Mouse (Mus musculus): ENCODE measurements around the gene Ccdc162.

The Ccdc162 gene

DNA sequence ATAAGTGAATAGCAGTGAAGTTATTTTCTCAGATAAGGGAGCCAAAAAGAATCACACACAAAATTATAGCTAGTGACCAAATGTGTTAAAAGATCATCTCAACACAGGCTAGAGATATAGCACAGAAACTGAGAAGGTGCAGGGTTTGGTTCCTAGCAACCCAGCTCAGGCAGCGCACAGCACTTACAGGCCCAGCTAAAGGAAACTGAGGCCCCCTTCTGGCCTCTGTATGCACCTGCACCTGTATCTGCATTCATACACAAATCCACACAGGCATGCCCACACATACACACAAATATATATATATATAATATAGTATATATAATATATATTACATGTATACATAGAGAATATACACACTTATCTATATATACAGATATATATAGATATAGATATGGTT lies 84.4 kb downstream of the Ccdc162 start:
- DNase-seq: no peak

DNA sequence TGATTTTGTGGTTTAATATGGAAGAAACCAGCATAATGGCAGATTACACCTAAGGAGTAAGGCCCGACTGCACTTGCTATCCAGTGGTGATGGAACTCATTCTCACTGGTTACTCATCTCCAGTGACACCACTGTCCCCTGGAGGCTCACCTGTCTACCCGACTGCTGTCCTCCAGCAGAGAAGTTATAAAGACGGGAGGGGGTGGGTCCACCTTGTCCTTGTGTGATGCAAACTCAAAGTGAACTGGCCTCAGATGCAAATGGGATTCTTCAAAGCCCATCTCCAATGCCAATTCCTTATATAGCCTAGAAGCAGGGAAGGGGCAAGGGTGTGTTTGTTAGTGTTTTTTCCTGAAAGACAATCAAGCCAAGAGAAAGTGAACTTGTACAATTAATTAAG lies 89.4 kb downstream of the Ccdc162 start:
- no peak for DNase-seq

DNA sequence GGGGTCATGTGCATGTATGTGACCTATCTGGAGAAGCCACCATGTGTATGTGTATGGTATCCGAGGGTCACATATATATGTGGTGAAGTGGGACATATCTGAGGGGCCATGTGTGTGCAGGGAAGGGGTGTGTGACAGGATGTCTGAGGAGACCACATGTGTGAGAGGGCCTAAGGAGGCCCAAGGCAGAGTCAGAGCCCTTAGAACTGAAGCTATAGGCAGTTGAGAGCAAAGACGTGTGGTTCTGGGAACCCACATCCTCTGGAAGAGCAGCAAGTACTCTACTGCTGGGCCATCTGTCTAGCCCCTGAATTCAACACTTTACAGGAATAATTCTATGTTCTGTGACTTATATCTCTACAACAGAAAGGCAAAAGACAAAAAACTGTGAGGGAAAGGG lies 96.4 kb downstream of the Ccdc162 start:
- DNase-seq: no peak

DNA sequence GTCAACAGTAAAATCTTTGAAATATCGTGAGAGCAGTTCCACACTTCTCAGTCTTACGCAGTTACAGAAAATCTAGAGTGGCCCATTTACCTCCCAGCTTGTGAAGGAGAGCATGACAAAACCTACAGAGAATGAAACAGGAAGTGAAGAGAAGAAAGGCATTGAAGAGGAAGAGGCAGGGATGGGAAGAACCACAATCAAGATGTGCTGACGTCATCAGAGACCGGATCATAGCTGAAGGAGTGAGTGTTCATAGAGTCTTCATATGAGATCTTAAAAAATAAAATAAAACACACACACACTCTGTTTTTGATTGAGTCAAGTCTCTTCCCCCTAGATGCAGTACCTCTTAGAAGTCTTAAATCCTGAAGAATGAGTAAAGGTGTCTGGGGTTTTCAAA lies 100.9 kb downstream of the Ccdc162 start:
- DNase-seq: no peak

DNA sequence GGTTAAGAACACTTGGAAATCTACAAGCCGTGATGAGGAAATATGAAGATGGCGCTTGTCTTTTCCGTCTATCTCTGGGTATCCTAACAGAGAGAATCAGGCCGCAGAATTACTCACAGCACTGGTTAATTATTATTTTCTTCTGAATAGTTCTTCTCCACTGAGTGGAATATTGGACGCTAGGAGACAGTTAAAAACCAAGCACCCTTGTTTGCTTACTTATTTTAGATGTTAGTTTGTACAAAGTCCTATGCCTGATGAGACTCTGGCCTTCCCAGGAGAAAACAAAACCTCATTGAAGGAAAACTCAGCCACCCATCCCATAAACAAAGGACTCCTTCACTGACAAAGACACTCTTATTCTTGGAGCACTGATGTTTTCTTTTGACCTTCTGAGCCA lies 104.5 kb downstream of the Ccdc162 start:
- no peak for DNase-seq

DNA sequence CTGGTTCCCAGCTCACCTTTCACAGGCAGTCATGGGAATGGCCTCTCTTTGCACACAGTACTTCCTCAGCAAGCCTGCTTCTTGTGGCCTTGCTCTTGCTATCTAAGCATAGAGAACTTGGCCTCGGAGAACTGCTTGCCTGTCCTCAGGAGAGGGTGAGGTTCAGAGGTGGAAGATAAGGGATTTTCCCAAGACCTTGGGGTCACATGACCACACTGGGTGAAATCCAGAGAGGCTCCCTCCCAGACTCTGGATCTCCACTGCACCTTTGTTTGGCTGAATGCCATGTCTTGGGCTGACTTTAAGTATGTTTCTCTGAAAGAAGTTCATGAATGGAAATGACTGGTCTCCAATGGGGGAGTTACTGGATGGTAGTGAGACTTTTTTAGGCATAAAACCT lies 107.0 kb downstream of the Ccdc162 start:
- DNase-seq: peak; percentile 62

DNA sequence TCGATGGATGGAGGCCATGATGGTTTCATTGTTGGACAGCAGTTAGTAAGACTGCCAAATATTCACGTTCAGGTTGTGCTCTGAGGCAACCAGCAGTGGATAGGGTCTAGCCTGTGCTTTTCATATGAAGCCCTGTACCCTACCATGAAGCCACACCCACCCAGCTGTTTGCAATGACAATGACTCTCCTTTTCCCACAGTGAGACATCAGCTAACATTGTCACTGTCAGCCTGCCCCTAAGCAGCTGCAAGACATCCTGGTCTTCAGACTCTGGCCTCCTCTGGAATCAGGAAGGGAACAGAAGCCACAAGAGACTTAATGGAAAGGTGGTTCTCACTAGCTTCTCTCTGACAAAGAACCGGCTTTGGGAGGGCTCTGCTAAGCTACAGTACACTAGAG lies 107.9 kb downstream of the Ccdc162 start:
- DNase-seq: no peak

DNA sequence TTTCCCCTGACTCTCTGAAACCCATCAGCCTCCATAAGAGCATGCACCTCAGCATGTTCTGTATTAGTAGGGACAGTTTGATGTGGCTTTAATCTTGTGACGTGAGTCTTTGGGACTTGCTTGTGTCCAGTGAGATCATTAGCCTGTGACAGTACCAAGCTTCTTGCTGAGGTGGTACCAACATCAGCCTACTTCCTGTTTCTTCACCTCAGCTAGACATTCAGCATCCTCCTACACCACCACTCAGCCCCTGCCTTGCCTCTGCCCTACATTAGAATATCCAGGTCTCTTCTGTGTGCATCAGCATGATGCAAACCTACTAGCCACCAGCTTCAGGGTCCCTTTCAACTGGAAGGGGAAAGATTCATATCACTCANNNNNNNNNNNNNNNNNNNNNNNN lies 113.8 kb downstream of the Ccdc162 start:
- DNase-seq: no peak

DNA sequence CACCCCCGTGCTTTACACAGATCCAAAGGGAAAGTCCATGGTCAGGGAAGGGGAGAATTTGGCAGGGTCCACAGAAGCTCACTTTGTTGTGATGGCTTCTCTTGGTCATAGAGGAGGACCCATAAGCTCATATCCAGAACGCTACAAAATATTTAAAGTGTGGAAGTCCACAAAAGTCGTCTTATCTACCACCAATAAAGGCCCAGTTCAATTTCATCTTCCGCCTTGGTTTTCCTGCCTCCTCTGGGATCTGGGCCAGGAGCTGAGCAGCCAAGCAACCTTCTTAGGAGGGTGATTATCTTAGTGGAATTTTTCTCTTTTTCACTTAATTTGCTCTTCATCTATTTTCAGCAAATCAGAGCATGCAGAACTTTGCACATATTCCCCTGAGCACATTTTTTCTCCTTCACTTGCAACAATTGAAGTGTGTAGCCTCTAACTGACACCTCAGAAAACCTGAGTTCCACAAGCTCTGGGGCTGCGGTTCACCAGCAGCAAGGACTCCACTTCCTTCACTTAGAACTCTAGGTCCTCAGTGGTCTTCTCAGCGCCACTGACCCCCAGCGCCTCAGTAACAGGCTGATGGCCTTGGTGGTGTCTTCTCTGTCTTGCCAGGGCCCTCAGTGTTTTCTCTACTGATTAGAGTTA lies 114.4 kb downstream of the Ccdc162 start:
- peak; percentile 61 for DNase-seq

DNA sequence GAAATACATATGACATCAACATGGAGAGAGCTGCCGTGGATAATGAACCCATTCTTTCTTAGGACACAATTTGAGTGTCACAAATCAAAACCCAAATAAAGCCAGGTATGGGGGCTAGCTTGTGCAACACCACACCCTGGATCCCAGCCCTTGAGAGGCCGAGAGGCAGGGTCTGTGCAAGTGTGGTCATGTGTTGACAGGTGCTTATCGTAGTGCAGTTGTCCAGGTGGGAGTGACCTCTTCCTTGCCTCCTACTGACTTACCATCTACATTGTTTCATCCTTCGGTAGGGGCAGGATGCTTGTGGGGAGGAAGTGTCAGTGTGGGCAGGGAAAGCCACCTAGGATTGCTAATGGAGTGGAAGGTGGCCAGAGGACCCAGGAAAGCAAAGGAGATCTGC lies 115.1 kb downstream of the Ccdc162 start:
- peak; percentile 40 for DNase-seq

DNA sequence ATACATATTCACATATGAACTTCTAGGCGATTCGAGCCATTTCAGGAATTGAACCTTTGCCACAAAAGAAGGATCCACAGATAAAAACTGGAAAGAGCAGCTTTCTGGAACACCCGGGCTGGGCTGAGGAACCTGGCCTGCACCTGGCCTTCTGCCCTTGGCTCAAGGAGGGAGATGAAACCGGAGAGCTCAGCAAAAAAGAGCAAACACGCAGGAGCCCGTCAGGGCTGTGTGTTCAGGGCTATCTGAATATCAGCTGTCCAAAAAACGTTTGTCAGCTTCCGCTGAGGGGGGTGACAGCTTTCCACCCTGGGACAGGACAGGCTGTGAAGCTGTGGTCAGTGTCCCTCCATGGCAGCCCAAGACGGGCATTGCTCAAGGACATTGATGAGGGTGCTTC lies 117.4 kb downstream of the Ccdc162 start:
- DNase-seq: peak; percentile 87

DNA sequence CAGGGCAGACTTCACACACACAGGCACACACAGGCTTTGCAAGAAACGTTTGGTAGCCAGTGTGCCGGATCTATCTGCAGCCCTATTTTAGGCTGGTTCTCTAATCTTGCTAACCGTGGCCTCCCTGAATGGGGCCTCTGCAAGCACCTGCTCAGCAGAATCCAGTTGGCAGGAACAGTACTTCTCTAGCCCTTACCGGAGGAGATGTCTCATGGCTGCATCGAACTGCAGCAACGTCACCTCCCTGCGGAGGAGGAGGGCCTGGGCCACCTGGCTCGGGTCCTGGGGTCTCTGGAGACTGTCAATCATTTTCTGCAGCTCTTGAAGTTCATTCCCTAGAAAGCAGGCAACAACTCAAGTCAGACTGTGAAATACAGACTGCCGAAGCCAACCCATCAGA lies 118.2 kb downstream of the Ccdc162 start:
- DNase-seq: peak; percentile 93

DNA sequence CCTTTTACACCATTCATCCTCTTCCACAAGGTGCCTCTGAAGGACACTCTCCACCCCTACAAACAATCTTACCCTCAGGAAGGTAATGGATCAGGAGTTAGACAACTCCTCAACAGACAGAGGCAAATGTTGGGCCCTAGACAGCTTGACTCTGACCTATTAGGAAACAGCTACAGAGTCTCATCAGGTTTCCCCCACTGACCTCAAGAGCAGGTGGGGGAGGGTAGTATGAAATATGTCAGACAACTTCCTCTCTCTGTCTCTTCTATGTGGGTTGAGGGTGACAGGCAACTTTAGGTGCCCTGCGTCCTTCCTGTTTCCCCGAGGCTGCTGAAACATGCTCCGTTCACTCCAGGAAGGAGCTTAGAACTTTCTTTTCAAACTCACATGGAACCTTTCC lies 120.9 kb downstream of the Ccdc162 start:
- no peak for DNase-seq

DNA sequence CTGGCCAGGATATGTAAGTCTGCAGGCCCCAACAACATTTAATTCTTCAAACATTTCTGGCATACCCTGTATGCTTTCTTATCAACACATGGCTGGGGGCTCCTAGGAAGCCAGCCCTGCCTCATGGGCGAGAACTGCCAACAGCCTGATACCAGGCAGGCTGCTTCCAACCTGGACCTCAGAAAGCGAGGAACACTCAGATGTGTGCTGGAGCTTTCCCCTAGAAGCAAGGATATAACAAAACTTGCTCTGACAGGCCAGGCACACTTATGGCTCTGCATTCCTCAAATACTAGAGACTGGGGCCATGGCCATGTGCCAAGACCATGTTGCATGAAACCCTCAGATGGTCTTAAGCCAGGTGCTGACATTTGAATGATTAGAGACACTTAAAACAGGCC lies 121.5 kb downstream of the Ccdc162 start:
- no peak for DNase-seq

DNA sequence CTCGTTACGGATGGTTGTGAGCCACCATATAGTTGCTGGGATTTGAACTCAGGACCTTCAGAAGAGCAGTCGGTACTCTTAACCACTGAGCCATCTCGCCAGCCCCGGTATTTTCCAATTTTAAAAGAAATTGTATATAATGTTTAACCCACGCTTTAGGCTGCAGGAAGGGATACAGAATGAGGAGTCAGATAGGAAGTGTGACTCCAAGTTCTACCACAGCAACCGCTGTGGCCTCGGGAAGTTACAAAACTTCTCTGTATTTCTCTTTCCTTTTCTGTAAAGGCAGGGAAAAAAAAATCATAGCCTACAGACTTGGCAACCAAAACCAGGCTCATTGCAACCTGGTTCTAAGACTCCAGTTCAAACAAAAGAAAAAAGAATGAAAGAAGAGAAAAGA lies 122.0 kb downstream of the Ccdc162 start:
- DNase-seq: no peak

DNA sequence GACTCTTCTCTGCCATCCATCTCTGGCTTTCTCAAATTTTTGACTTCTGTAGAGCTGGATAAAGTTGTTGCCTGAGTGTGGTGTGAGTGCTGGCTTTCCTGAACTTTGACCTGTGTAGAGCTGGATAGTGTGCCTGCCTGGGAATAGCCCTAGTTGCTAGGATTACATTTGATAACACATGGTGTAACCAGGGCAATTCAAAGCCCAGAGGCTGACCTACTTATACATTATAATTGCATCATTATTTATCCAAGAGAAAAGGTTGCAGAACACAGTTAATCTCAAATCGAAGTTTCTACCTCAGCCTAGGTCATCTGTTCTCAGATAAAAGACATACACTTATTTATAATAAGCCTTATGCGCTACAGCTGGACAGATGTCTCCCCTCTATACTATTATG lies 127.8 kb downstream of the Ccdc162 start:
- DNase-seq: no peak

DNA sequence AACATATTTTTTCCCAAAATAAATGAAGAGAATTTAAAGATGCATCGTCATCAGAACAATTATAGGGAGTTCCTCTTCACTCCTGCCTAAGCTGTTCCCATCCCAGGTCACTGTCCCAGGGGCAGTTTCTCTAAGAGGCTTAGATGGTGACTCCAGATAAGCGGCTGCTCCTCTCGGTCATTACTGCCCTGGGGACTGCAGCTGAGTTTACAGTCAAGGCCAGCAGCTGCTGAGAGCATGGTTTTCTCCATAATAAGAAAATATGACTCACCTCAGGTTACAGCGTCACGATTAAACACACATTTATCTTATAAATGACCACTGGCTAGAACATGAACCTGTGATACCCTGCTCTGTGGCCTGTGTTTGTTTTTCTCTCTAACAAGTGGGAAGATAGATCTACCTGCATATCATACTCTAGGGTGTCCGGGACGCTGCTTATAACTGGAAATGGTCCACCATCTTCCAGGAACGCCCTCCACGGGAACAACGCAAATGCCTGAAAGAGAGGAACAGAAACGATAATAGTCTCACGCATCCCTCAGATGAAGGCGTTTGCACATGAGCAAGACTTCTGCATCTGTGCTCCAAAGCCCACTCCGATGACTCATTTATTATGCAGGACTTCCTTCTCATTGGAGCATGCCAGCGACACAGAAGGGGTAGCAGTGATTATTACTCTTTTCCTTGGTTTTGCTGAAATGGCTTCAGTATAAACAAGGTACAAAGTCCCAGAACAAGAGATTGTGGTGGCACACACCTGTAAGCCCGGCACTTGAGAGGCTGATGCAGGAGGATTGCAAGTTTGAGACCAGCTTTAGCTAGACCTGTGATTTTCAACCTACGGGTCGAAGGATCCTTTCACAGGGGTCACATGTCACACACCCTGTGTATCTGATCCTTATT lies 129.2 kb downstream of the Ccdc162 start:
- no peak for DNase-seq

DNA sequence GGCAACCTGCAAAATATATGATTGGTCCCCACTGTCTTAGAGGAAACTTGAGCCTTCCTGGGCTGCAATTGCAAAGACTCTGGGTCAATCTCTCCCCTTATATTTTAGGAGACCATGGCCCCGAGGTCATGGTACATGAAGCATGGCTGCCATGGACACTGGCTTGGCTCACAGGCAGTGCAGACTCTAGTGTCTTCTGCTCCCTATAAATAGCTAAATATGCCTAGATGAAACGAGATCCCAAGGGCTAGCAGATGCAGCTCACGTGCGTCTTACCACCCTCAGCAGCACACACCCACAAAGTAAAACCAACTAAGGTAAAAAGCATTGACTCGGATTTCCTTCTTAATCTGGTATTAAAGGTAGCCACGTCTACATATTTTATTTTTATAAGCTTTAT lies 133.1 kb downstream of the Ccdc162 start:
- no peak for DNase-seq

DNA sequence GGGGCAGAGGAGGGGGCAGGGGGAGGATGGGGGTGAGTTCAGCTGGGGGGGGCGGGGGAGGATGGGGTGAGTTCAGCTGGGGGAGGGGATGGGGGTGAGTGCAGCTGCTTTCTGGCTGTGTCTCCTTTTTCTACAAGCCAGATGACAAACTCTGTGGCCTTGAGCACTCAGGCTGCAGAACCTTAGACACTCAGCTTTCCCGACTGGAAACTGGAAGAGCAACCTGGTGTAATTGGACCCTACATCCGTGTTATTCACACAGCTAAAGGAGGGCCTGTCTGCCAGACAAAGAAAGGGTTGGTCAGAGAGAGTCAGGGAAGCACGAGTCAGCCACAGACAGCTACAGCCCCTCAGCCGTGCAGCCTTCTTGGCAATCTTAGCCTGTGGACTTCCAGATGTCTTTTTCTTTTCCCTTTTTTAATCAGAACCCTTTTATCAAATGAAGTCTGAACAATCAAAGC lies 133.5 kb downstream of the Ccdc162 start:
- DNase-seq: no peak

DNA sequence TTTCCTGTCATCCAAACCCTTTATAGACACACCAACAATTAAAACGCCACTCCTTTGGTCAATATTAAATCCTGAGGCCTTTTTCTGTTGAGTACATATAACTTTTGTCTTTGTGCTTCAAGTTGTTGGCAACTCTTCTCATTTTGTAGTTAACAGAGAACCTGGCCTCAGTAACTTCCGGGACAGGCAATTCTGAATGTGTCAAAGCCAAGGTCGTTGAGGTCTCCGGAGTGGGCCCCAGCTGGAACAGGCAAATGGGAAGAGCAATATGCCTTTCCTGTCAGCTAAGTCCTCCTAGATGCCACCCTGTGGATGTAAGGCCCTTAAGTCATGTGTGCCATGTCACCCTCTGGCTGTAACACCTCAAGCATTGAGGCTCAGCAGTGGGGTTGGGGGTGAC lies 136.0 kb downstream of the Ccdc162 start:
- DNase-seq: no peak

DNA sequence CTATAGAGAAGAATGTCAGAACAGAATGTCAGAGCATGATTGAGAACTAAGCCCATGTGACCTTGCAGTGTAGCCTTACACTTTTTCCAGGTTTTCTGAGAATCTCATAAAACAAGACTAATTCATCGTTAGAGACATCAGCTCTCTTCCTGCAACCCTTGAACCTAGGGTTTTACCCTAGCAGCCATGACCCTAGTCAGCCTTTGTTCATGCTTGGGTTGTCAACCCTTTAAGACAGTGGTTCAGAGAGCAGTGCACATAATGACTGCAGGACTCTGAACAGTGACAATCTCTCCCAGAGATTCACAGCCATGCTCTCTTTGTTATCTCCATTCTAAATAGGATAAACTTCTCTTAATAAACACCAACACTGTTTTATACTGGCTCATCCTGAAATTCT lies 137.9 kb downstream of the Ccdc162 start:
- DNase-seq: no peak

DNA sequence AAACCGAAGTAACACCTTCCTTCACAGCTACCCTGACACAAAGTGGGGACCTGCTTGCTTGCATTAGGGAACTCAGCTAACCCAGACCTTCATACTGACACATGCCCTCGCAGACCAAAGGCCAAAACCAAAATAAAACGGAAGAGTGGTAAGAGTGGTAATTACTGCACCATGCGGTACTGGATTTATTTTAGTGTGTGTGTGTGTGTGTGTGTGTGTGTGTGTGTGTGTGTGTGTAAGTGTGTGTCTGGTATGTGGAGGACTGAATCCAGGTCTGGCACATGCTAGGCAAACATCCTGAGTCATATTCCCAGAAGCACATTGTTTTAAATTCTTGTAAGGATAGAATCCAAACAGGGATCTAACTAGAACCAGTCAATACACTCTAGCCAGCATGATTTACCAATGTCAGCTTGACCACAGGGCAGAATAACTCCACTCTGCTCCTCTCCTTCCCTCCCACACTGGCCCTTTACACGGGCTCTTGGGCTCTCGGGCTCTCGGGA lies 140.1 kb downstream of the Ccdc162 start:
- no peak for DNase-seq

DNA sequence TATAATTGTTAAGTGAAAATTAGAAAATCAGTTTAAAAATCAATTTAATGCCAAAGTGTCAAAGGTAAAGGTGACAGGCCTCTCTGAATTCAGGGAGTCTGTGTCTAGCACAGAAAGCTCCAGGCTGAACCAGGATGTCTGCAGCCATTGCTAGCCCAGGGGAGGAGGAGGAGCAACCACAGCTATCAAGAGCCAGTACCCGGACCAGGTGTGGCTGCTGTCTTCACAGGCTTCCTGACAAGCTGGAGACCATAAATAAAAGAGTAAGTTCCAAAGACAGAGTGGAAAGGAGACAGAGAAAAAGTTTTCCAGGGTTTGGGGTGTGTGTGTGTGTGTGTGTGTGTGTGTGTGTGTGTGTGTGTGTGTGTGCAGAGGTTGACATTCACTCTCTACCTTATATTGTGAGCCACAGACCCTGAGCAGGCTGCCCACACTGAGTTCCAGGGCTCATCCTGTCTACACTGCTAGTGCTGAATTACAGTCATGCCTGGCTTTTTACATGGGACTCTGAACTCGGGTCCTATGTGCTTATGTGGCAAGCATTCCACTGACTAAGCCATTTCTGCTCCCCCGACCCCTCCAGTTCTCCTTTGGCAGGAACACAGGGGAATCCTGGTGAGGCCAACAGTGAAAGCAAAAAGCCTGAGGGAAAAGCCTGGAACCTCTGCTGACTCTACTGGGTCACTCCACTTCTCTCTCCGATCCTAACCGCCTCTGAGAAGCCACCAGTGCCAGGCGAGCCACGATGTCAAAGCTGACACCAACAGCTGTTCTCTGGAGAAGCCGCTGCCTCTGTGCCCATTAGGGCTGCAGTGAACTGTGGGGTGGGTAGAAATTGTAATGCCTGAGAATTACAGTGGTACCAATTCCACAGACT lies 140.7 kb downstream of the Ccdc162 start:
- DNase-seq: no peak

All from heart, adult 11 months (tissue).